Comparison of ENCODE assay signal across 12 mouse cellular contexts in genomic region chr11:84765125-84765524, GRCm38 (mm10). TPM values are rescaled to one million over a fixed set of nuclear protein-coding genes. Genes with fewer than 3 reads are reported as not detected.
A peak's percentile ranks its signal among the peaks of the same experiment; 100 is the strongest.
DNase-seq lines count a peak whose midpoint lies in the region; ATAC-seq and TF ChIP-seq lines count a peak whose summit lies in the region.
"Had no signal": no experiment of that assay in that cellular context is flagged by ENCODE, and none has a peak within 500 bp of the region (broad histone marks: within the 10 kb centered on the region; RNA-seq: fewer than 3 reads in every experiment).

No protein-coding gene starts in this region.

- H3K9me3 ChIP-seq in kidney, postnatal 0 days (replicated peaks; ENCODE audit: low read length) = no peaks in the 10 kb centered on the region
- no peaks in the 10 kb centered on the region for H3K9me3 ChIP-seq in heart, embryonic 13.5 days
- no peaks in the 10 kb centered on the region for H3K9me3 ChIP-seq in hindbrain, embryonic 14.5 days (ENCODE audit: control insufficient read depth, low read length)
- no peaks in the 10 kb centered on the region for H3K9me3 ChIP-seq in stomach, embryonic 16.5 days (replicated peaks; ENCODE audit: control insufficient read depth, low read length)
- H3K9me3 ChIP-seq: embryonic facial prominence, embryonic 13.5 days; forebrain, embryonic 12.5 days; liver, embryonic 13.5 days had no signal

- no peak overlapping the region for H3K9ac ChIP-seq in kidney, postnatal 0 days (ENCODE audit: low read depth, low read length)
- H3K9ac ChIP-seq in heart, embryonic 13.5 days = peak overlapping the region; percentile 67
- H3K9ac ChIP-seq in hindbrain, embryonic 14.5 days = no peak overlapping the region
- H3K9ac ChIP-seq in stomach, embryonic 16.5 days (ENCODE audit: low read length) = peak overlapping the region; percentile 46; the same call in 1 of the 2 replicates
- H3K9ac ChIP-seq: forebrain, embryonic 12.5 days; liver, embryonic 13.5 days had no signal

- H3K27ac ChIP-seq in kidney, postnatal 0 days = no peak overlapping the region
- H3K27ac ChIP-seq in heart, embryonic 13.5 days (replicated peaks) = peak overlapping the region; percentile 78
- H3K27ac ChIP-seq in hindbrain, embryonic 14.5 days = peak overlapping the region; percentile 43; the same call in 1 of the 2 replicates
- no peak overlapping the region for H3K27ac ChIP-seq in stomach, embryonic 16.5 days (ENCODE audit: low read length)
- H3K27ac ChIP-seq: embryonic facial prominence, embryonic 13.5 days; forebrain, embryonic 12.5 days; liver, embryonic 13.5 days had no signal

- no peaks in the 10 kb centered on the region for H3K36me3 ChIP-seq in kidney, postnatal 0 days (ENCODE audit: insufficient read depth, low read length)
- H3K36me3 ChIP-seq in heart, embryonic 13.5 days = no peaks in the 10 kb centered on the region
- no peaks in the 10 kb centered on the region for H3K36me3 ChIP-seq in hindbrain, embryonic 14.5 days (replicated peaks; ENCODE audit: control insufficient read depth, insufficient read depth)
- H3K36me3 ChIP-seq in stomach, embryonic 16.5 days (ENCODE audit: control insufficient read depth, insufficient read depth, low read length) = no peaks in the 10 kb centered on the region
- H3K36me3 ChIP-seq: embryonic facial prominence, embryonic 13.5 days; forebrain, embryonic 12.5 days; liver, embryonic 13.5 days had no signal

- no peak overlapping the region for H3K4me3 ChIP-seq in kidney, postnatal 0 days (replicated peaks; ENCODE audit: low read depth, low read length)
- peak overlapping the region; percentile 29; the same call in 1 of the 2 replicates for H3K4me3 ChIP-seq in heart, embryonic 13.5 days
- H3K4me3 ChIP-seq in hindbrain, embryonic 14.5 days (replicated peaks; ENCODE audit: low read length) = no peak overlapping the region
- H3K4me3 ChIP-seq in stomach, embryonic 16.5 days (replicated peaks; ENCODE audit: low read length) = no peak overlapping the region
- H3K4me3 ChIP-seq: forebrain, embryonic 12.5 days; liver, embryonic 13.5 days had no signal

- no peak for TF ChIP-seq CTCF in kidney, postnatal 0 days (IDR thresholded peaks at IDR 0.05; ENCODE audit: low read depth)

- peaks cover 10% of the 10 kb centered on the region; the same call in 1 of the 2 replicates for H3K4me1 ChIP-seq in kidney, postnatal 0 days (replicated peaks; ENCODE audit: insufficient read depth, low read length)
- H3K4me1 ChIP-seq in heart, embryonic 13.5 days = peaks cover 41% of the 10 kb centered on the region
- peaks cover 50% of the 10 kb centered on the region for H3K4me1 ChIP-seq in hindbrain, embryonic 14.5 days (replicated peaks; ENCODE audit: control insufficient read depth, insufficient read depth, low read length)
- peaks cover 12% of the 10 kb centered on the region; the same call in 1 of the 2 replicates for H3K4me1 ChIP-seq in stomach, embryonic 16.5 days (ENCODE audit: control insufficient read depth, insufficient read depth, low read length)
- H3K4me1 ChIP-seq: liver, embryonic 13.5 days had no signal

- no peak for ATAC-seq in kidney, postnatal 0 days (replicated peaks; ENCODE audit: low FRiP score, low read depth)
- no peak for ATAC-seq in heart, embryonic 13.5 days (ENCODE audit: extremely low read depth, insufficient number of reproducible peaks, low FRiP score, low TSS enrichment)
- ATAC-seq in hindbrain, embryonic 14.5 days (ENCODE audit: low FRiP score) = no peak
- ATAC-seq in stomach, embryonic 16.5 days (ENCODE audit: insufficient read depth, low FRiP score) = no peak
- ATAC-seq in granulocyte monocyte progenitor cell, adult 5-6 weeks (replicated peaks; ENCODE audit: poor library complexity, severe bottlenecking) = no peak

- DNase-seq in kidney, postnatal 0 days (ENCODE audit: low spot score) = no peak
- DNase-seq in kidney, postnatal 14 days = no peak
- no peak for DNase-seq in hindbrain, embryonic 14.5 days (ENCODE audit: low spot score)
- DNase-seq in left cerebral cortex, adult 18-20 months (ENCODE audit: low spot score in 2 of 2) = no peak
- DNase-seq: liver, embryonic 13.5 days; lung, postnatal 14 days had no signal

- peak overlapping the region; percentile 29; the same call in 1 of the 2 replicates for H3K4me2 ChIP-seq in kidney, postnatal 0 days (ENCODE audit: low read length)
- peak overlapping the region; percentile 61 for H3K4me2 ChIP-seq in heart, embryonic 13.5 days
- H3K4me2 ChIP-seq in hindbrain, embryonic 14.5 days (replicated peaks) = no peak overlapping the region
- no peak overlapping the region for H3K4me2 ChIP-seq in stomach, embryonic 16.5 days (ENCODE audit: low read depth, low read length)
- H3K4me2 ChIP-seq: liver, embryonic 13.5 days had no signal

- WGBS in kidney, postnatal 0 days = 17% methylated on average over 5 of the region's 5 CpGs
- 7% methylated on average over 5 of the region's 5 CpGs for WGBS in heart, embryonic 13.5 days
- WGBS in hindbrain, embryonic 14.5 days = 29% methylated on average over 5 of the region's 5 CpGs
- WGBS in stomach, embryonic 16.5 days = 13% methylated on average over 5 of the region's 5 CpGs

- H3K27me3 ChIP-seq in kidney, postnatal 0 days (ENCODE audit: insufficient read depth, low read length) = no peaks in the 10 kb centered on the region
- peaks cover 39% of the 10 kb centered on the region for H3K27me3 ChIP-seq in heart, embryonic 13.5 days (replicated peaks)
- no peaks in the 10 kb centered on the region for H3K27me3 ChIP-seq in hindbrain, embryonic 14.5 days (ENCODE audit: control insufficient read depth, insufficient read depth, low read length)
- H3K27me3 ChIP-seq in stomach, embryonic 16.5 days (ENCODE audit: control insufficient read depth, insufficient read depth, low read length) = peaks cover 4% of the 10 kb centered on the region; the same call in 1 of the 2 replicates
- H3K27me3 ChIP-seq: Patski had no signal

RNA-seq across cellular contexts. Expression of gene Mrm1, which starts 54.2 kb away (rescaled TPM):
- 10.8 and 12.8 TPM in 2 replicates for polyA plus RNA-seq in kidney, postnatal 0 days (2015; fragmentation: Nextera tagmentation; extraction: Ambion mirVana)
- polyA plus RNA-seq in heart, embryonic 13.5 days (2015; fragmentation: Nextera tagmentation; extraction: Ambion mirVana) = 16.3 and 17.8 TPM in 2 replicates
- 12.2 and 16.0 TPM in 2 replicates for polyA plus RNA-seq in hindbrain, embryonic 14.5 days (2014; fragmentation: Nextera tagmentation; extraction: Ambion mirVana)
- polyA plus RNA-seq in stomach, embryonic 16.5 days (2015; fragmentation: Nextera tagmentation; extraction: Ambion mirVana) = 12.1 and 13.2 TPM in 2 replicates
- total RNA-seq in left cerebral cortex, adult 18-20 months (2021) = 10 to 100 TPM; 17.4 to 17.5 TPM
- 8.1 and 10.9 TPM in 2 replicates for total RNA-seq in granulocyte monocyte progenitor cell, adult 5-6 weeks (2014; fragmentation: Nextera tagmentation)
- total RNA-seq in granulocyte monocyte progenitor cell, adult 5-6 weeks (2017) = 6.8 and 9.2 TPM in 2 replicates

Comparison
In these comparisons a context has a peak if more than half of its experiments do, and no peak if none do; other contexts are left out.
1. H3K27ac ChIP-seq: peak in heart, embryonic 13.5 days (single experiment) and hindbrain, embryonic 14.5 days (single experiment); none in kidney, postnatal 0 days (single experiment) and stomach, embryonic 16.5 days (single experiment).
2. H3K4me2 ChIP-seq: peak in kidney, postnatal 0 days (single experiment) and heart, embryonic 13.5 days (single experiment); none in hindbrain, embryonic 14.5 days (single experiment) and stomach, embryonic 16.5 days (single experiment).
3. H3K9ac ChIP-seq: peak in heart, embryonic 13.5 days (single experiment) and stomach, embryonic 16.5 days (single experiment); none in kidney, postnatal 0 days (single experiment) and hindbrain, embryonic 14.5 days (single experiment).